Mouse (Mus musculus) embryonic fibroblast, embryonic 13.5 days (primary cell): ENCODE data around the gene Btnl10. TPM values are rescaled to one million over a fixed set of nuclear protein-coding genes. Genes with fewer than 3 reads are reported as not detected.
A peak's percentile ranks its signal among the peaks of the same experiment; 100 is the strongest.

Source experiments
- H3K27ac ChIP-seq: 2 replicates; pipeline ENCODE4 v1.5.1; 2012; ENCODE audit warnings: low read length, control low read depth, inconsistent platforms; ENCODE audit not compliant: insufficient read depth
- H3K4me1 ChIP-seq: 2 replicates; pipeline ENCODE4 v1.6.1; 2011; ENCODE audit warnings: low read length; ENCODE audit not compliant: control insufficient read depth, insufficient read depth
- H3K4me3 ChIP-seq: 2 replicates; pipeline ENCODE4 v1.5.1; 2011; ENCODE audit warnings: mild to moderate bottlenecking, control low read depth, low read length; ENCODE audit not compliant: insufficient read depth
- CTCF ChIP-seq: IDR thresholded peaks from 2 replicates; pipeline ENCODE4 v1.5.1; 2011; ENCODE audit warnings: mild to moderate bottlenecking, control low read depth, low read length, moderate library complexity, borderline replicate concordance; ENCODE audit not compliant: insufficient read depth
- POLR2A ChIP-seq: IDR thresholded peaks from 2 replicates; pipeline ENCODE4 v1.6.1; 2011; ENCODE audit warnings: low read depth, mild to moderate bottlenecking, control low read depth, low read length, moderate library complexity
- polyA plus RNA-seq: library from polyadenylated mRNA; stranded (reverse); fragments of >200 nt; gene quantifications from 2 replicates; pipeline ENCODE4 v1.2.4, GENCODE M21; 2011; ENCODE audit warnings: low read depth; ENCODE audit not compliant: missing spikeins, insufficient read length

Btnl10 gene
- polyA plus RNA-seq, 1 experiment: not detected

GRCm38 (mm10) chr11:58958536-58958935 is 40.8 kb downstream of the Btnl10 start:
- H3K4me3 ChIP-seq: no peak overlapping the region
- H3K4me1 ChIP-seq: 0 out of 2 replicates have a peak, but pooled peaks cover 6% of the 10 kb centered on the region
- no peak overlapping the region for H3K27ac ChIP-seq
- TF ChIP-seq POLR2A (no peak), CTCF (no peak)

DNA sequence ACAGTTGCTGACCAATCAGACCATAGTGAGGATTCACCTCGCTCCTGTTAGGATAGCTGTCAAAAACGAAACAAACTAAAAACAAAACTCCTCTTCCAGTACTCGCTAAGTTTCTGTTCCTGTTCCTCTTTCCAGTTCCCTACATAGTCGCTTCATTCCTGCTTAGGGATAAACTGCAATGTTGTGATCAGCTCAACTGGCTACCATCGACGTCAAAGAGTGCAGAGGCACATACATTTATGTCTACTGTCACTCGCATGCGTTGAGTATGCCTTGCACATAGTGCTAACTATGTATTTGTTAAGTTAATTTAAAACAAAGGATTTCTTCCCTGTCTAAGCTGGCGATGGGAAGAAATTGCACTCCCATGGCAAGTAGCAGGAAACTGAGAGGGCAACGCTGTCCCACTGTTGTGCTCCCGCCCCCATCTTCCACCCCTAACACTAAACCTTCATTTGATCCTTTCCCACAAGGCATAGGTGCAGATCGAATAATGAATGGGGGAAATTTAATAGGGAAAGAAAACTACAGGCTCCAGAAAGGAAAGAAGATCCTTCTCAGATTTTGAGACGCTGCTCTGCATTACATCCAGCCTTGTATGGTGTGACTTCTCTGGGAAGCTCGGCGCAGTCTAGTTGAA is 41.6 kb downstream of the Btnl10 start:
- no peak overlapping the region for H3K27ac ChIP-seq
- TF ChIP-seq CTCF (no peak), POLR2A (peak; percentile 35; the same call in 1 of the 2 replicates)
- H3K4me1 ChIP-seq: 0 out of 2 replicates have a peak, but pooled peaks cover 6% of the 10 kb centered on the region
- H3K4me3 ChIP-seq: peak overlapping the region; percentile 37; the same call in 1 of the 2 replicates

- H3K27ac ChIP-seq: no peak overlapping the region
- H3K4me3 ChIP-seq: peak overlapping the region; percentile 37
- H3K4me1 ChIP-seq: 0 out of 2 replicates have a peak, but pooled peaks cover 6% of the 10 kb centered on the region
- TF ChIP-seq CTCF (0 out of 2 replicates have a peak, but pooled peaks have one; percentile 16), POLR2A (no peak)
Observed at GRCm38 (mm10) chr11:58959921-58960465, 42.3 kb downstream of the Btnl10 start.

DNA sequence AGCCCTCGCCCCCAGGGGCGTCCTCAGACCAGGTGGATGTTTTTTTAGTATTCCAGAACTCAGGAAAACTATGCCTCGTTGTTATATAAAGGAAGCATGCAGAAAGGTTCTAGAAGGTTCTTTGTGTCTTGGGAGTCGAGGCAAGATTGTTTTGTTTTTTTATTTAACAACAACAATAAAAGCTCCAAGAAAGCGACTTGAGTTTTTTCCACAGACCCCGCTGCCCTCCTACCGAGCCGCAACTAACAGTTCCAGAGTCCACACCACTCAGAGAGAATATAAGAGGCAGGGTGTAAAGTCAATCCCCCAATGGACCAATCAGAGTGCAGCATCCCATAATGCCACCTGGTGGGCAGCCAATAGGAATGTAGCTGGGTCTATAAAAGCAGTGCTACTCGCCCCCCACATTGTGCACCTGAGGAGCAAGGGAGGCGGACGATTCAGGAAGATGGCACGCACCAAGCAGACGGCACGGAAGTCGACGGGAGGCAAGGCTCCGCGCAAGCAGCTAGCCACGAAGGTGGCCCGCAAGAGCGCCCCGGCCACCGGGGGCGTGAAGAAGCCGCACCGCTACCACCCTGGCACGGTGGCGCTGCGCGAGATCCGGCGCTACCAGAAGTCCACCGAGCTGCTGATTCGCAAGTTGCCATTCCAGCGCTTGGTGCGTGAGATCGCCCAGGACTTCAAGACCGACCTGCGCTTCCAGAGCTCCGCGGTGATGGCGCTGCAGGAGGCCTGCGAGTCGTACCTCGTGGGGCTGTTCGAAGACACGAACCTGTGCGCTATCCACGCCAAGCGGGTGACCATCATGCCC is 43.9 kb downstream of the Btnl10 start:
- Histone ChIP-seq H3K4me3 (no peak overlapping the region), H3K27ac (no peak overlapping the region)
- no peak for TF ChIP-seq CTCF
- no peak for TF ChIP-seq POLR2A

DNA sequence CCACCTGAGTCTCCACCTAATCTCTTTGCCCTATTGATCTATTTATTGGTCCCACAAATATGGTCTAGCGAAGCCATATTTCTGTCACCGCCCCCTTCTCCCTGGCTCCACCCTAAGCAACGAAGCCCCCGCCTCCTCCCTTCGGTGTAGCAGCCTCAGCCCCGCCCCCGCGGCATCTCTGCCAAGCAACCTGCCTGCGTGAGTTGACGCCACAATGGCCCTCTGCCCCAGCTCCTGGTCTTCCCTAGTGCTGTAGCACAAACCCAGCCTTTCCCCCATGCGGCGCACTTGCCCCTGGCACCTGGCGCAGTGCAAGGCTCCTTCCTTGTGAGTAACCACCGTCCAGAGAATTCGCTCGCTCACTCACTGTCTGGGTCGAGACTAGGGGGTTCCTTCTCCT is 45.8 kb downstream of the Btnl10 start:
- no peak for TF ChIP-seq CTCF
- TF ChIP-seq POLR2A: no peak
- Histone ChIP-seq H3K4me1 (0 out of 2 replicates have a peak, but pooled peaks cover 4% of the 10 kb centered on the region), H3K4me3 (no peak overlapping the region), H3K27ac (no peak overlapping the region)

More for the DNA sequence above, 43.9 kb downstream of the Btnl10 start:
- 0 out of 2 replicates have a peak, but pooled peaks cover 6% of the 10 kb centered on the region for H3K4me1 ChIP-seq

- H3K27ac ChIP-seq: no peak overlapping the region
- H3K4me3 ChIP-seq: no peak overlapping the region
- H3K4me1 ChIP-seq: 0 out of 2 replicates have a peak, but pooled peaks cover 3% of the 10 kb centered on the region
- TF ChIP-seq POLR2A (no peak), CTCF (no peak)
Observed at GRCm38 (mm10) chr11:58964216-58964615, 46.5 kb downstream of the Btnl10 start.

- no peak overlapping the region for H3K4me3 ChIP-seq
- no peak overlapping the region for H3K27ac ChIP-seq
- H3K4me1 ChIP-seq: no peaks in the 10 kb centered on the region
- TF ChIP-seq POLR2A: no peak
- no peak for TF ChIP-seq CTCF
Observed at GRCm38 (mm10) chr11:58965001-58965760, 47.5 kb downstream of the Btnl10 start.

GRCm38 (mm10) chr11:58967346-58967745 is 49.6 kb downstream of the Btnl10 start:
- TF ChIP-seq POLR2A: no peak
- no peak for TF ChIP-seq CTCF
- Histone ChIP-seq H3K4me1 (no peaks in the 10 kb centered on the region), H3K4me3 (no peak overlapping the region), H3K27ac (no peak overlapping the region)

GRCm38 (mm10) chr11:58968551-58968950 is 50.8 kb downstream of the Btnl10 start:
- TF ChIP-seq POLR2A: no peak
- TF ChIP-seq CTCF: no peak
- Histone ChIP-seq H3K4me1 (no peaks in the 10 kb centered on the region), H3K27ac (no peak overlapping the region), H3K4me3 (no peak overlapping the region)

DNA sequence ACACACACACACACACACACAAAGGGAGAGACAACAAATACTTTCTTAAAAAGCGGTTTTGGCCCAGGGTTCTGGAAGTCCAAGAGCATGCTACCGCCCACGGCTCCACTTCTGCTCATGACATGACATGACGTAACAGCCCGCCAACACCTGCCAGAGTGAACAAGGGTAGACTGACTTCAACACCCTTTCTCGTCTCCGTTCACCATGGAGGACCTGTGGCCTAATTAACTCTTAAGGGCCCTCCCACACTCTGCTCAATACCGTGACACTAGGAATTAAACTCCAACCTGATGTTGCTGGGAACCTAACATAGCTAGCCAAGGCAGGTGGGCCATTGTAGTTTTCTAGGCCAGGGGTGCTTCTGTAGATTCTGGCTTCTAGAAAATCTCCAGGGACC is 51.3 kb downstream of the Btnl10 start:
- no peak overlapping the region for H3K27ac ChIP-seq
- no peaks in the 10 kb centered on the region for H3K4me1 ChIP-seq
- no peak overlapping the region for H3K4me3 ChIP-seq
- TF ChIP-seq POLR2A (no peak), CTCF (no peak)
